Mouse (Mus musculus): ENCODE data around the gene Qser1.

DNA sequence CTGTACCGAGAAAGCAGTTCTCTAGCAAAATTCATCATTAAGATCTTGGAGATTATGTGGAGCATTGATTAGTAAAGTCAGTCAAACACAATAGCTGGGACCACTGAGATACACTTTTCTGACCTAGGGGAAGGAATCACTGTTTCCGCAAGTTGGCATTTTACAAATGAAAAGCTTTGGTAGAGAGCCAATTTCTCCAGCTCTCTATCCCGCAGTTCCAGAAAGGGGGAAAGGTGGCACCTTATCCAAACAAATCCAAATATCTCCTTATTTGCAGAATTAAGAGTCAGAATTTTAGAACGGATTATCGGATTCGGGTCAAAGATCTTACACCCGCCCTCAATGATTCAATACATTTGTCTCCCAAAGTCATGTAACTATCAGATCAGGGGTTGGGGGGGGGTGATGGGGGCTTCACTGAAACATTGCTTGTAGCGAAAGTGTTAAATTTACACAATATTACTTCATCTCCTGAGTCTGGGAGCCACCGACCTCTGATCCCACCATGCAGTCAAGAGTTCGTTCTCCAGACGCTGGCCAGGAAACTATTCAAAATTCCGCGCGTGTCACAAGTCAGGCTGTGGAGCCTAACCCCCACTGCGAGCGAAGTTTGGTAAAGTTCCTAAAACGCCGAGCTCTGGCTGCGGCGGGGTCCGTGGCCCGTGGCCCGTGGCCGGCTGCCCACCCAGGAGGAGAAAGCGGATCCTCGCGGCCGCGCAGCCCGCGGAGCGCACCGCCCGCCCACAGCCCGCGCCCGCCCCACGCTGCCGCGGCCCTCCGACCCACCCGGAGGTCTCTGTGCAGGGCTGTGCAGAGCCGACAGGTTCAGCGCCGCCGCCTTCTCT is 74.4 kb downstream of the Qser1 start:
- TF ChIP-seq POLR2A (IDR thresholded peaks at IDR 0.05; ENCODE audit: control insufficient read depth, extremely low read depth, insufficient read depth, low read length, poor library complexity) (no peak), CTCF (IDR thresholded peaks at IDR 0.05; ENCODE audit: borderline replicate concordance, control insufficient read depth, extremely low read depth, insufficient read depth, low read length, poor library complexity) (no peak)
